Mouse (Mus musculus) kidney, postnatal 36 days (tissue): Measurements from ENCODE around the gene Cyth4.

ENCODE experiments used
- DNase-seq, 2 experiments: peaks; one replicate each; pipeline ENCODE4 v3.0.0; 2021 to 2022; ENCODE audit warnings: mixed read lengths in 2 of 2

The Cyth4 gene

DNA sequence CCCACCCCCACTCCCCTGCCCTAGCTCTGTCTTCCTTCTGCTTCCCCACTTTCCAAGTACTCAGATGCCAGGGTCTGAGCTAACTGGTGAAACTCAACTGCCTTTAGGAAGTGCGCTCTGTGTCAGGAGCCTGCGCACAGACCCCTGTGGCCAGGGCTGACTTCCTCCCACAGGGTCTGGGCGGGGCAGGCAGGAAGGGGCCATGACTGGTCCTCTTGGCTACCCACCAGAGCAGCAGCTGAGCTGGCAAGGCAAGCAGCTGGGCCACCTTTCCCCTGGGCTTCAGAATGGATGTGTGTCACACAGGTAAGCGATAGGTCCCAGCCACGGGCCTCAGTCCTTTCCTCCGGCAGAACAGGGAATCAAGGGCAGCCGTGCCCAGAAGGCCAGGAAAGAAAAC is at the start of gene Cyth4:
TSS of gene Cyth4 (plus strand) at position 134 of the 400 bp plus-strand sequence.
- peak; percentile 55 to 68 for DNase-seq

DNA sequence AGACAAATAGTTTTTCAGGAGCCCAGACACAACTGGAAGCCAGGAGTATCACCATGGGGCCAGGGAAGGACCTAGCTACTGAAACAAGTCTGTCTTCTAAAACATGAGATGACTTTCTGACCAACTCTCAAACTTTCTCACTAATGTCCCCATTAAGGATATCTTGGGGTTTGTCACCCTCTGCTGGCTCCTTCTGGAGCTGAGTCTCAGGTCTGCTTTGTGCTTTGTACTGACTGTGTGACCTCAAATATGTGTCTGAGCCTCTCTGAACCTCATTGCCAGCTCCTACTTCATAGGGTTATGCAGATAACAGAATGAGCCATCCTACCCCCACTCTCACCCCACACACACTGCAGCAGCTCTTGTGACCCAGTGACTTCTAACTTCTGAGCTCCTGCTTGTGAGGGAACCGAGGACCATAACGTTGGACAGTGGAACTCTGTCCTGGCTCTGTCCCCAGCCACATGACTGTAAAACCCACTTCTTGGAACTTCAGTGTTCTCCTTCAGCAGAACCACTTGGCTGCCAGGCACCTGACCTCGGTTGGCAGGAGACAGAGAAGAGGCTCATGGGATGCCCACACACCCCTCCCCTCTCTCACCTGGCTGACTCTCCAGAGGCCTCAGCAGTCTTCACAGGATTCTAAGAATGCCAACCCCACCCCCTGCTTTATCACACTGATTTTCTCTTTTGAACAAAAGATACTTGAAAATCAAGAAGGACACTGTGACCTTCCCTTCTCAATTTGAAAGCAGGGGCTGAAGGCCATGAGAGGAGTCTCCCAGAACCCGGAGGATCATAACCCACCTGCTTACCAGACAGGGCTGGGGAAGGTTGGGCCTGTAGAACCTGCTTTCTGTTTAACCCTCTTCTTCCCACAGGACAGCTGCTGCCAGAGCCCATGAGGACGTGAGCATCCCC is 49.2 kb upstream of the Cyth4 start:
- DNase-seq: peak; percentile 76 to 82

DNA sequence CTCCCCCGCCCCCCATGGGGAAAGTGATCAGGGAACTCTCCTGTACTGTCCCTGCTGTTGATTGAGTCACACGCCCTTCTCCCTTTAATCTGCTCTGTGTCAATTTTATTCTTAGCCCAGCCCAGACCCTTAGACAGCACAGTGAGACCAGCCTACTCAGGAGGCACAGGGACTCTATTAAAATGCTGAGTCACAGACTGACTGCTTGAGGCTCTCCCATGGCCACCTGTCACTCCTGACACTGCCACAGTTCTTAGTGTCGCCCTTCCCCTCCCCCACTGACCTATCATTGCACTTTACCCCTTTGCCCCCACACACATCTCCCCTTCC is 48.5 kb upstream of the Cyth4 start:
- DNase-seq: no peak

GRCm38 (mm10) chr15:78548711-78549110 is 48.1 kb upstream of the Cyth4 start:
- DNase-seq: no peak

GRCm38 (mm10) chr15:78549189-78549734 is 47.6 kb upstream of the Cyth4 start:
- DNase-seq: no peak

DNA sequence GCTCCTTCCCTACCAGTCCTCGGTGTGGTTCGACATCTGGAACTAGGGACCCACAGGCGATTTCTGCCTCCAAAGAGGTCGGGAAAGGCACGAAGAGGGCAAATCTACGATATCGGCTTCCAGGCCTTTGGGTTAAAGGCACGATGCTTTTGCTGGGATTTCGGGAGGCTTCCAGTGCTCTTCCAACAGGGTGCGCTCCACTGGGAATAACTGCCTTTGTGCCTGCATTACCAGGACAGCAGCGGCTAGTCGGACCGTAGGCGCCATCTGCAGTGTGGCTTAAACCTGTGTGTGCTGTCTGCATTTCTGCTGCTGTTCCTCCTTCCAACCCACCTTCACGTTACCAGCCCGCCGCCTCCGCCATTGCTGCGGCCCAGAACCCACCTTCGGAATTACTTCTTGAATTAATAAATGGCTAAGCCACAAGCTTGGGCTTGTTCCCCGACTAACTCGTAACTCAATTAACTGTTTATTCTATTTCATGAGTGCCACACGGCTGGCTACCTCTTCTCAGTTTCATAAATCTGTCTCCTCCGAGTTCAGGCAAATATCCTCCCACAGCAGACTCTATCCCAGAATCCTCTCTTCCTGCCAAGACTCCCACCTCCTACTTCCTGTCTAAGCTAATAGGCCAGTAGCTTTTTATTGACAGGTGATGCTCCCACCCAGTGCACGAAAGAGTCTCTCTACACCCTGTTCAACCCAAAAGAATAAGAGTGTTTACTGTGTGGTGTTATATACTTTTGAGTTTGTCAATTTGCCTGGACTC is 42.1 kb upstream of the Cyth4 start:
- peak in 1 of 2 experiments; percentile 28 for DNase-seq

GRCm38 (mm10) chr15:78557693-78558535 is 38.9 kb upstream of the Cyth4 start:
- DNase-seq: no peak

DNA sequence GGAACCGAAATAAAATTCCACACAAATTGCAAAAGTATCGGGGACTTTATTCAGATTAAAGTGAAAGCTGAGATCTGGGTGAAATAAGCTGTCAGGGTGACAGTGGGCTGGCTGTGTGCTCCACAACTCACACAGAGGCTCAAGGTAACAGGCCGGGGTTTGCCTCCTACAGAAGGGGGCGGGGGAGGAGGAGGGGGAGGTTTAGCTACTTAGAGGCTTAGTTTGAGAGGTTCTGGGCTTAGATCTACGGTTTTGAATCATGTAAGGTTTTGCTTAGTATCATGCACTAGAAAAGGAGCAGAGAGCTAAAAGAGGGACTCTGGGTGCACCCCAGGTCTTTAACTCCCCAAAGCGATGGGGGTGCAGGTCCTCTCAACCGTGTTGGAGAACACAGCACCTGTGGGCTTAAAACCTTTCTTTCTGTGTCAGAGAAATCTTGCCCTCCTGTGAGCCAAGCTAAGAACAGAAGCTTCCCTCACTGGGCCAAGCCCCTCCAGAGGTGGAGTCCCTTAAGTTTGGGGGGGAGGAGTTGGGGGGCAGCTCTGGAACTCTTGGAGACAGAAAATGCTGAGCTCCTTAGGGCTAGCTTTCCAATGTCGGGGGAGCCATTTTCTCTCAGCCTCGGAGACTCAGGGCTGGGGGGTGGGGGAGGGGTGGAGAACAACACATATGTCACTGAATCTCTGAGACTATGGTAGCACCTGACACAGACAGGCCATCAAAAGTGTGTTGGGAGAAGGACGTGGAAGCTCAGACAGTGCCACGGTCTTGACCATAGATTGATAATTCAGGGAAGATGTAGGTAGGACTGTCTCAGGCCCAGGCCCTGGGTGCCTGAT is 37.5 kb upstream of the Cyth4 start:
- no peak for DNase-seq

- DNase-seq: no peak
Measured at GRCm38 (mm10) chr15:78563344-78563743, 33.5 kb upstream of the Cyth4 start.

- DNase-seq: no peak
Measured at GRCm38 (mm10) chr15:78563937-78564336, 32.9 kb upstream of the Cyth4 start.

DNA sequence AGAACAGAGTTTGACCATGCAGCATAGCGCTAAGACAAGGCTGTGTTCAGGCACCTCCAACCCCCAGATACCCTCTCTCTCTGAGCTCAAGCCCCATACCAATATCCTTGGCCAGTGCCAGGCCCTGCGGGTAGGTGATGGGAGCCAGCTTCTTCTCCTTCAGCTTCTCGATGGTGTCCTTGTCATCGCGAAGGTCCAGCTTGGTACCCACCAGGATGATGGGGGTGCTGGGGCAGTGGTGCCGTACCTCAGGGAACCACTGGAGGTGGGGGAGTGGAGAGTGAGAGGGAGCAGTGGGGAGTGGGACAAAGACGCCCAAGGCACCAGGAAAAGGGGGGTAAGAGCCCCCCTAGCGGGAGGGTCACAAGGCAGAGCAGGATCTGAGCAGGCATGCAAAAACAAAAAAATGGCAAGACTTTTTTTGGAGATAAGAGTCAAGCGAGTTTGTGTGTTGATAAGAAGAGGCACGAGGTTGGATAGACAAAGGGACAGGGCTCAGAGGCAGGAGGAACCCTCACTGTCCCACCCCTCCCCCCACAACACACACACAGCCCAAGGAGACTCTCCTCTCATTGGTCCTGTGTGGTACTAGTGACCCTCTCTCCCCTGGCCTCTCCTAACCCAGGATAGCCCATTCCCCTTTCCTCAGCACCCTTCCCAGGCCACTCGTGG is 31.9 kb upstream of the Cyth4 start:
- DNase-seq: no peak

GRCm38 (mm10) chr15:78567608-78568120 is 29.2 kb upstream of the Cyth4 start:
- DNase-seq: no peak

DNA sequence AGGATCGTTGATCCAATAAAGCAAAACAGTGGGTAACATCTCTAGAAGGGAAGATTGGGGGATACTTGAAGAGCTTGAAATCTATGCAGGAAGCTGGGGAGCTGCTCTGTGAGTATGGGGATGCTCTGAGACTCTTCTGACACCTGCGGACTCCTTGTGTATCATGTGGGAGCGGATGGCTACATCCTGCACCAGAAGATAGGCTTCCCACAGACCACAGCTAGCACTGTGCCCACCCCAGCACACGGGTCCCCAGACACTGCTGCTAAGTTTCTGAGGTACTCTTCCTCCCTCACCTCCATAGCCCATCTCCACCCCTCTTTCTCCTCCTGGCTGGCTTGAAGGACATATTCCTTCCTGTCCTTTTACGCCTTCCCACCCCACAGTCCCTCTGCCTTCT is 26.7 kb upstream of the Cyth4 start:
- DNase-seq: no peak

DNA sequence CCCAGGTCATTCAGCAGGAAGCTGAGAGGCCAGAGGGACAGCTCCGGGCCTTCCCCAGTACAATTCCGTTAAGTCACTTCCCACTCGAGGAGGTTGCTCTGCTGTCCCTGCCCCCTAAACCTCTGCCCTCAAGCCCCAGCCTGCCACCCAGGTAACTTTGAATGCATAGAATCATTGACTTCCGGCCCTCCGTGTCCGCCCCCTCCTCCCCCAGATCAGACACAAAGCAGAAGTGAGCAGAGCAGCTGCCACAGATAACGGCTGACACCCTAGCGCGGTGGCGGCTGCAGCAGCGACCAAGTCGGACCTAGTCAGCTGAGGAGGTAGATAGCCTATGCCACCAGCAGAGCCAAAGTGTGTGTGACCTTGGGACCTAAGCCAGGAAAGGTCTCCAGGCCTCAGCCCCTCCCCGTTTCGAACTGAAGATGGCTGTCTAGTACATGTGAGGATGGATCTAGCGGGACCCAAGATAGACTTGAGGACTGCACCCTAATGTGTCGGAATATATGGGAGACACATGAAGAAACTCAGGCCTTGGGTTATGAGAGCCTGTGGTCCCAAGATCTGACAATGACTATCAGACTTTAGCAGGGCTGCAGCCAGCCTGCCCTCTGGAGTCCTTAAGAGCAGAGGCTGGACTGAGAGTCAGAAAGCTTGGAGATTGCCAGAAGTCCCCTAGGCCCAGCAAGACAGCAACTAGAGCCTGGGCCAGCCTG is 25.1 kb upstream of the Cyth4 start:
- peak in 1 of 2 experiments; percentile 12 for DNase-seq

- DNase-seq: no peak
Measured at GRCm38 (mm10) chr15:78572270-78572600, 24.6 kb upstream of the Cyth4 start.

DNA sequence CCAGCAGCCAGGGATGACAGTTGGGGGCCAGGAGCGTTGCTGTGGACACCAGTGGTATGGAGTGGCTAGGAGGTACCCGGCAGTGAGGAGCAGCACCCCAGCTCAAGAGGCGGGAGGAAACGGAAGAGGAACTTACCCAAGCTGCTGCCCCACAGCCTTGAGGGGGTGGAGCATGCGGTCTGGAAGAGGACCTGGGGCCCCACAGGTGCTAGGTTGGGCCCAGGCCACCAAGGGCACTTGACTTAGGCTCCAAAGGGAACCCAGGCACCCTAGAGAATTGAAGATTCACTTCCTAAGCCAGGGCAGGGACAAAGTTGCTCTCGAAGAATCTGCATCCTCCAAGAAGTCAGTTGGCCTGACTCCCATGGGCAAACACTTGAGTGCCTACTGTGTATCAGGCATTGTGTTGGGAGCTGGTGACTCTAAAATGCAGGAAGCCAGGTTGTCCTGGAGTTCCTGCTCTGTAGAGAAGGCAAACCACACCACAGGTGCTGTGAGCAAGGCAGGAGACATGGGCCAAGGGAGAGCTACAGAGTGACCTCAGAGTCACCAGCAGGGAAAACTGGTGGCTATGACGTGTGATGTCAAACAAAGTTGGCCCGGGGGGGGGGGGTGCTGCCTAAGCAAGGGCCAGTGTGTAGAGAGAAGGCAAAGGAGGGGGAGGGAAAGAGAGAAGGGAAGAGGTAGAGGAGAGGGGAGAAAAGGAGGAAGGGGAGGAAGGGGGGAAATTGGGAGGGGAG is 24.0 kb upstream of the Cyth4 start, which contains the start of gene Rac2:
TSS of gene Rac2 (minus strand) at position 126 of the 740 bp plus-strand sequence.
- DNase-seq: peak in 1 of 2 experiments; percentile 19

- no peak for DNase-seq
Measured at GRCm38 (mm10) chr15:78576284-78576810, 20.5 kb upstream of the Cyth4 start.

GRCm38 (mm10) chr15:78583352-78583751 is 13.5 kb upstream of the Cyth4 start:
- no peak for DNase-seq

DNA sequence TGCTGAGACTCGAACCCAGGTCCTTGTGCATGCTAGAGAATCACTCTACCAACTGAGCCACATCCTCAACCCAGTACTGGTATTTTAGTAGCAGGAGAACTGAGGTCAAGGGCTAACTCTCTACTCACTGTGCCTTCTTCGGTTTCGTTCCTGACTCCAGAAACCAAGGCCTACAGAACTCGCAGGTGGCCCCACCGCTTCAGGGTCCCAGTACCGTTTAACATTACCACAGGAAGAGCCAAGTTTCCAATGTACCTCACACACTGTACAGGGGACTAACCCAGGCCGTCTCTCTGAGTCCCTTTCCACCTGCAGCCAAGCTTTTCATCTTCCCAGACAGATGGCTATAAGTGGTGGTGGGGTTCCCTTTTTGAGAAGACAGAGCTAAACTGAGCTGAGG is 11.4 kb upstream of the Cyth4 start:
- DNase-seq: no peak
